Mouse (Mus musculus) urinary bladder, postnatal 0 days (tissue): Measurements from ENCODE around the gene Eepd1. TPM values are rescaled to one million over a fixed set of nuclear protein-coding genes. Genes with fewer than 3 reads are reported as not detected.

Source experiments
- polyA plus RNA-seq: library from polyadenylated mRNA; unstranded; fragments of >200 nt; fragmentation: Nextera tagmentation; extraction: Ambion mirVana; gene quantifications from 2 replicates; pipeline ENCODE4 v1.2.1, GENCODE M21; 2015

Gene Eepd1
- 6.7 and 7.4 TPM in 2 replicates for polyA plus RNA-seq

GRCm38 (mm10) chr9:25481344-25482095 lies at the start of gene Eepd1:
Gene Eepd1, plus strand, starts transcription at chr9:25481547.

Other genes with a start within 250 kb of the Eepd1 start
- 227 and 312 TPM in 2 replicates for gene Sept7, start 229.1 kb upstream of the Eepd1 start, polyA plus RNA-seq